Mouse (Mus musculus): ENCODE results near the gene Cramp1l. TPM values are rescaled to one million over a fixed set of nuclear protein-coding genes. Genes with fewer than 3 reads are reported as not detected.

The Cramp1l gene
- polyA plus RNA-seq (2017; shearing (Covaris generic)): 13.5 TPM

DNA sequence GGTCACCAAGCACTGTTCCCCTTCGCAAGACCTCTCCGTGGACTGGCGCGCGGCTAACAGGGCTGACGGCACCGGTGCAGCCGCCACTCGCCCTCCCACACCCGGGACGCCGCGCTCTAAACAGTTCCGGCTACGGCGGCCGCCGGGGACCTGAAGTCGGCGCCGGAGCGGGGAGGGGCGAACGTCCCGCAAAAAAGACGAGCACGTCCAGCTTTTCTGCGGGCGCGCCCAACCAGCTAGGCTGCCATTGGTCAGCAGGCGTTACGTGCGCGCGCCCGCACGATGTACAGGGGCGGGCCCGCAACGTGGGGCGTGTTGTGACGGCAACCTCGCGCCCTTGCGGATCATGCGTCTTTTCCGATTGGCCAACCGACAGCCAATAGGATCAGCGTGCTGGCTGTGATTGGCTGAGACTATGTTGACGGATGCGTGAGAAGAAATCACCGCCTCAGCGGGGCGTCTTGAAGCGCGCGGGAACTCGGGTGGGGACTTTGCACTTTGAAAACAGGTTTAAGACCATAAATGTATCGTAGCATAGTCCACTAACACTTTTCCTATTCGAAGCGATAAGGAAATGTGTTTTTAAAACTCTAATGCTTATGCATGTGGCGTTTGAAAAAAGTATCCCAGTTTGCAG, at the start of gene Cramp1l, which contains the start of gene Ift140:
Cramp1l (minus strand) TSS at position 134 of the 637 bp plus-strand sequence.
Ift140 (plus strand) TSS at position 431 of the 637 bp plus-strand sequence.

DNA sequence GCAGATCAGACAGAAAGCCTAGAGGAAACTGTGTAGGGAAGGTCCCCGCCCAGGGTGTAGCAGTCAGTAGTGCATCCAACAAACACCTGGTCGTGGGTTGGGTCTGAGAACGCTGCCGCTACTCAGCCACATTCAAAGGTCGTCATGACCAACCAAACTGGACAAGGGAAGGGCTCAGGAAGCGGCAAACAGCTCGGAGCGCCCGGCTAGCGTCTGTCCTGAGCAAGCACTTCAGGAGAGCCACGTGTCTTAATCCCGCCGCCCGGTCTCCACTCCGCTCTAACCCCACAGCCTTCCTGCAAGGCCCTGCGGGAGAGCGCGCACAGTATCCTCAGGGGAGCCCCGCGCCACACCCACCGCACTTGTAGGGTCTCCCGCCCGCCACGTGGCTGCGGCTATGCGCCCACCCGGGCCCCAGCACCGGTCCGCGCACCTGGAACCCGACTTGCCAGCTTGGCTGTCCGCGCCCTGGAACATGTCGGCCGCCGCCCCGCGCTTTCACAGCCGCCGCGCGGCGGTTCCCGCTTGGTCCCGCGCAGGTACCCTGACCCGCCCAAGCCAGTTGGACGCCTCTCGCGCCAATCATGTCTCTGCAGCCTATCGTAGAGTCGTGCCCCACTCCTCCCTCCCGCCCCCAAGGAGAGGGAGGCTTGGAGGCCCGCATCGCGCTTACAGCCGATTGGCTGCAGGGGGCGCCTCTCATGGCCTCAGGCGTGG, 55.3 kb downstream of the Cramp1l start, which contains the start of gene Jpt2:
Jpt2 (minus strand) TSS at position 555 of the 717 bp plus-strand sequence.

DNA sequence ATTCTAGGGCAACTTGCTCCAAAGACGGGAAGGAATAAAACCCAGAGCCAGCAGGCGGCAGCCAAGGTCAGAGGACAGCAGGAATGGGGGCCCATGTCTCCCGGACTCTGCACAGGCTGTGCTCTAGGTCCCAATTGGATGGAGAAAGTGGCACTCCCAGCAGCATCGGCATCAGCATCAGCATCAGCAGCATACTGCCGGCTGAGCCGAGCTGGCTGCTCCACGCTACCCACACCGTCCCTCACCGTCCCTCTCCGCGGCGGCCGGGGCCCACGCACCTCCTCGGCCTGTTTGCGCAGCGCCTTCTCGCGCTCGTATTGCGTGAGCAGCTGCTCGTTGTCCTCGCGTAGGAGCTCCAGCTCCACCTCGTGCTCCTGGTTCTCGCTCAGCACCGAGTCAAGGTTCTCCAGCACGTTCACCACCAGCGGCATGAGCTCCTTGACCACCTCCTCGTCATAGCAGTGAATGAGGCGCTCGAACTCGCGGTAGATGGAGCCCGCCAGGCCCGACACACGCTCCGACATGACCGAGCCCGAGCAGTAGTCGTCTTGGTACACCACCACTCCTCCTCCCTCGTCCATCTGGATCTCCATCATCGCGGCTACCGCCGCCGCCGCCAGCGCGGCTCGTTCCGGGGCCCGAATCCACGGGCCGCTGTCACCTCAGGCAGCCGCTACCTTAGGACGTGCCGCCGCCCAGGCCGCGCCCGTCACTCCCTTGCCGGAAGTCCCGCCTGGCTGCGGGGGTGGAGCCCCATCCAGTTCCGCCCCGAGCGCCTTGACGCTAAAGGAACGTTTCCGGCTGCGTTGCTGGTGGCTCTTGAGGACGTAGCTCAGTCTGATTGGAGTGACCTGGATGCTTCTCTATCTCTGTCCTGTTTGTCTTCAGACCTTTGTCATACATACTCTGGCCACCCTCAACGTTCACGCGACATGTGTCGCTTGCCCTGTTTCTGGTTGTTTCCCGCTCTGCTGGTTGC, 79.0 kb downstream of the Cramp1l start, which contains the start of gene Mapk8ip3:
Mapk8ip3 (minus strand) TSS at position 719 of the 979 bp plus-strand sequence.

Other genes starting within 250 kb of the Cramp1l start
- gene Meiob, start 211.5 kb downstream of the Cramp1l start, polyA plus RNA-seq (2017; shearing (Covaris generic)): not detected
- 52.8 TPM for gene Hagh, start 175.6 kb downstream of the Cramp1l start, polyA plus RNA-seq (2017; shearing (Covaris generic))
- gene Fahd1, start 165.4 kb downstream of the Cramp1l start, polyA plus RNA-seq (2017; shearing (Covaris generic)): 1.6 TPM
- not detected for gene Igfals, start 149.8 kb downstream of the Cramp1l start, polyA plus RNA-seq (2017; shearing (Covaris generic))
- gene Nubp2, start 129.4 kb downstream of the Cramp1l start, polyA plus RNA-seq (2017; shearing (Covaris generic)): 74.6 TPM
- 57.3 TPM for gene Spsb3, start 129.1 kb downstream of the Cramp1l start, polyA plus RNA-seq (2017; shearing (Covaris generic))
- gene Eme2, start 120.7 kb downstream of the Cramp1l start, polyA plus RNA-seq (2017; shearing (Covaris generic)): 37.6 TPM
- 67.2 TPM for gene Mrps34, start 120.7 kb downstream of the Cramp1l start, polyA plus RNA-seq (2017; shearing (Covaris generic))
- gene Nme3, start 119.3 kb downstream of the Cramp1l start, polyA plus RNA-seq (2017; shearing (Covaris generic)): 24.2 TPM
- gene Mapk8ip3, start 78.8 kb downstream of the Cramp1l start, polyA plus RNA-seq (2017; shearing (Covaris generic)): 79.3 TPM
- gene Jpt2, start 55.1 kb downstream of the Cramp1l start, polyA plus RNA-seq (2017; shearing (Covaris generic)): 25.1 TPM
- gene Ift140, start 297 bp upstream of the Cramp1l start, polyA plus RNA-seq (2017; shearing (Covaris generic)): 16.4 TPM
- gene Tmem204, start 67.8 kb upstream of the Cramp1l start, polyA plus RNA-seq (2017; shearing (Covaris generic)): 0.56 TPM
- gene Telo2, start 100.2 kb upstream of the Cramp1l start, polyA plus RNA-seq (2017; shearing (Covaris generic)): 24.9 TPM
- gene Ptx4, start 105.0 kb upstream of the Cramp1l start, polyA plus RNA-seq (2017; shearing (Covaris generic)): not detected
- 29.9 TPM for gene Clcn7, start 117.6 kb upstream of the Cramp1l start, polyA plus RNA-seq (2017; shearing (Covaris generic))
- not detected for gene Ccdc154, start 146.7 kb upstream of the Cramp1l start, polyA plus RNA-seq (2017; shearing (Covaris generic))
- not detected for gene Gm38655, start 159.7 kb upstream of the Cramp1l start, polyA plus RNA-seq (2017; shearing (Covaris generic))
- 17.8 TPM for gene BC003965, start 168.8 kb upstream of the Cramp1l start, polyA plus RNA-seq (2017; shearing (Covaris generic))
- gene Unkl, start 172.6 kb upstream of the Cramp1l start, polyA plus RNA-seq (2017; shearing (Covaris generic)): 57.0 TPM
- gene Gnptg, start 224.3 kb upstream of the Cramp1l start, polyA plus RNA-seq (2017; shearing (Covaris generic)): 85.8 TPM
- 36.6 TPM for gene Tsr3, start 224.4 kb upstream of the Cramp1l start, polyA plus RNA-seq (2017; shearing (Covaris generic))
- gene Baiap3, start 240.6 kb upstream of the Cramp1l start, polyA plus RNA-seq (2017; shearing (Covaris generic)): 2.6 TPM